Mouse (Mus musculus) heart, embryonic 10.5 days (tissue): Measurements from ENCODE around the gene Nusap1. TPM values are rescaled to one million over a fixed set of nuclear protein-coding genes. Genes with fewer than 3 reads are reported as not detected.
"Not testable (repeated sequence)": the region's sequence is repeated elsewhere in the genome, so short reads cannot be mapped to it uniquely, and the experiment has no call there.

Source experiments
- DNase-seq: peaks from one replicate; pipeline ENCODE4 v3.0.0-alpha.2; 2017; ENCODE audit warnings: low spot score
- H3K27ac ChIP-seq: fragments of 300-500 bp; sonication (generic); 2 replicates; pipeline ENCODE4 v1.5.1; 2016; ENCODE audit warnings: mild to moderate bottlenecking
- H3K27me3 ChIP-seq: fragments of 300-500 bp; sonication (generic); 2 replicates; pipeline ENCODE4 v1.6.1; 2016; ENCODE audit warnings: mild to moderate bottlenecking; ENCODE audit not compliant: poor library complexity, insufficient read depth, severe bottlenecking
- H3K36me3 ChIP-seq: fragments of 300-500 bp; sonication (generic); 2 replicates; pipeline ENCODE4 v1.6.1; 2016; ENCODE audit warnings: mild to moderate bottlenecking, moderate library complexity
- H3K4me1 ChIP-seq: fragments of 300-500 bp; sonication (generic); 2 replicates; pipeline ENCODE4 v1.6.1; 2016; ENCODE audit warnings: mild to moderate bottlenecking
- H3K4me3 ChIP-seq: fragments of 300-500 bp; sonication (generic); 2 replicates; pipeline ENCODE4 v1.5.1; 2016; ENCODE audit warnings: mild to moderate bottlenecking, moderate library complexity
- H3K9me3 ChIP-seq: fragments of 300-500 bp; sonication (generic); 2 replicates; pipeline ENCODE4 v1.6.1; 2016; ENCODE audit warnings: mild to moderate bottlenecking, moderate library complexity
- WGBS: fragments of 180-500 bp; shearing (Covaris S2); methylation state at CpG from one replicate; pipeline ENCODE4 v1.1.7; 2016; 5-methylcytosine and 5-hydroxymethylcytosine counted together
- polyA plus RNA-seq: library from polyadenylated mRNA; unstranded; fragments of >200 nt; fragmentation: Nextera tagmentation; extraction: Ambion mirVana; gene quantifications from 2 replicates; pipeline ENCODE4 v1.2.1, GENCODE M21; 2016

Nusap1 gene
- polyA plus RNA-seq, 1 experiment from 2014 or later = 56.7 TPM

- DNase-seq, H3K9me3 ChIP-seq, H3K4me1 ChIP-seq, H3K36me3 ChIP-seq, H3K4me3 ChIP-seq, H3K27ac ChIP-seq, H3K27me3 ChIP-seq: not testable (repeated sequence)
- WGBS = 63% methylated on average over 21 of the region's 23 CpGs
Measured at GRCm38 (mm10) chr2:119665744-119666143, 47.6 kb downstream of the Nusap1 start.

GRCm38 (mm10) chr2:119669010-119669409 is 50.9 kb downstream of the Nusap1 start:
- Histone ChIP-seq H3K27me3 (no peaks in the 10 kb centered on the region), H3K36me3 (no peaks in the 10 kb centered on the region), H3K27ac (no peak overlapping the region), H3K9me3 (no peaks in the 10 kb centered on the region), H3K4me1 (peaks cover under 1% of the 10 kb centered on the region; the same call in 1 of the 2 replicates), H3K4me3 (no peak overlapping the region)
- DNase-seq = no peak
- WGBS = 14% methylated on average over 7 of the region's 7 CpGs

GRCm38 (mm10) chr2:119674525-119675214 is 56.6 kb downstream of the Nusap1 start, which contains the start of gene Rtf1:
Gene Rtf1, plus strand, starts transcription at chr2:119675068.
- peak; percentile 95 for DNase-seq
- Histone ChIP-seq H3K4me3 (peak within 1 kb of the TSS; percentile 86), H3K9me3 (no peaks in the 10 kb centered on the region), H3K36me3 (no peaks in the 10 kb centered on the region), H3K4me1 (peaks cover 15% of the 10 kb centered on the region), H3K27ac (peak within 1 kb of the TSS; percentile 90), H3K27me3 (no peaks in the 10 kb centered on the region)
- WGBS = under 1% methylated on average over 58 of the region's 58 CpGs

- Histone ChIP-seq H3K4me3 (peak overlapping the region; percentile 86), H3K36me3 (peaks cover 3% of the 10 kb centered on the region), H3K27ac (peak overlapping the region; percentile 90), H3K9me3 (no peaks in the 10 kb centered on the region), H3K4me1 (peaks cover 15% of the 10 kb centered on the region), H3K27me3 (no peaks in the 10 kb centered on the region)
- peak; percentile 88 for DNase-seq
- under 1% methylated on average over 38 of the region's 39 CpGs for WGBS
Measured at GRCm38 (mm10) chr2:119675215-119675784, 57.2 kb downstream of the Nusap1 start.

- Histone ChIP-seq H3K27me3 (no peaks in the 10 kb centered on the region), H3K36me3 (peaks cover 3% of the 10 kb centered on the region), H3K4me3 (peak overlapping the region; percentile 86), H3K27ac (peak overlapping the region; percentile 90), H3K9me3 (no peaks in the 10 kb centered on the region), H3K4me1 (peaks cover 15% of the 10 kb centered on the region)
- WGBS = 8% methylated on average over 5 of the region's 5 CpGs
- no peak for DNase-seq
Measured at GRCm38 (mm10) chr2:119675831-119676230, 57.7 kb downstream of the Nusap1 start.

GRCm38 (mm10) chr2:119683706-119684105 is 65.6 kb downstream of the Nusap1 start:
- Histone ChIP-seq H3K27me3 (no peaks in the 10 kb centered on the region), H3K9me3 (no peaks in the 10 kb centered on the region), H3K4me1 (peaks cover 9% of the 10 kb centered on the region), H3K27ac (no peak overlapping the region), H3K4me3 (no peak overlapping the region), H3K36me3 (peaks cover 17% of the 10 kb centered on the region)
- no peak for DNase-seq
- 84% methylated on average over 2 of the region's 2 CpGs for WGBS

GRCm38 (mm10) chr2:119692003-119692701 is 74.1 kb downstream of the Nusap1 start:
- no peak for DNase-seq
- H3K9me3 ChIP-seq = no peaks in the 10 kb centered on the region
- H3K36me3 ChIP-seq = peaks cover 27% of the 10 kb centered on the region

GRCm38 (mm10) chr2:119694826-119695225 is 76.7 kb downstream of the Nusap1 start:
- 79% methylated on average over 2 of the region's 2 CpGs for WGBS
- Histone ChIP-seq H3K27ac (no peak overlapping the region), H3K36me3 (peaks cover 18% of the 10 kb centered on the region; the same call in 1 of the 2 replicates), H3K4me1 (0 out of 2 replicates have a peak, but pooled peaks cover 3% of the 10 kb centered on the region), H3K4me3 (no peak overlapping the region), H3K9me3 (no peaks in the 10 kb centered on the region), H3K27me3 (no peaks in the 10 kb centered on the region)
- DNase-seq = no peak

More at GRCm38 (mm10) chr2:119692003-119692701, 74.1 kb downstream of the Nusap1 start:
- no peak overlapping the region for H3K4me3 ChIP-seq
- 78% methylated on average over 9 of the region's 9 CpGs for WGBS
- H3K27ac ChIP-seq = no peak overlapping the region
- no peaks in the 10 kb centered on the region for H3K27me3 ChIP-seq
- 0 out of 2 replicates have a peak, but pooled peaks cover 3% of the 10 kb centered on the region for H3K4me1 ChIP-seq

- WGBS = 79% methylated on average over 1 of the region's 1 CpGs
- no peaks in the 10 kb centered on the region for H3K9me3 ChIP-seq
- H3K36me3 ChIP-seq = peaks cover 24% of the 10 kb centered on the region; the same call in 1 of the 2 replicates
Measured at GRCm38 (mm10) chr2:119696111-119696510, 78.0 kb downstream of the Nusap1 start.

GRCm38 (mm10) chr2:119698472-119698871 is 80.4 kb downstream of the Nusap1 start:
- no peaks in the 10 kb centered on the region for H3K4me1 ChIP-seq
- 97% methylated on average over 2 of the region's 2 CpGs for WGBS
- no peak overlapping the region for H3K27ac ChIP-seq
- H3K4me3 ChIP-seq = no peak overlapping the region
- H3K36me3 ChIP-seq = peaks cover 24% of the 10 kb centered on the region
- no peaks in the 10 kb centered on the region for H3K9me3 ChIP-seq
- no peaks in the 10 kb centered on the region for H3K27me3 ChIP-seq
- no peak for DNase-seq

More at GRCm38 (mm10) chr2:119696111-119696510, 78.0 kb downstream of the Nusap1 start:
- no peak for DNase-seq
- Histone ChIP-seq H3K27me3 (no peaks in the 10 kb centered on the region), H3K4me1 (no peaks in the 10 kb centered on the region), H3K4me3 (no peak overlapping the region), H3K27ac (no peak overlapping the region)

GRCm38 (mm10) chr2:119699962-119700361 is 81.9 kb downstream of the Nusap1 start:
- Histone ChIP-seq H3K4me1 (no peaks in the 10 kb centered on the region), H3K27ac (no peak overlapping the region), H3K9me3 (no peaks in the 10 kb centered on the region), H3K36me3 (peaks cover 27% of the 10 kb centered on the region), H3K27me3 (no peaks in the 10 kb centered on the region), H3K4me3 (no peak overlapping the region)
- WGBS = 92% methylated on average over 3 of the region's 3 CpGs
- DNase-seq = no peak
